Mouse (Mus musculus) testis, postnatal 10 days (tissue): Measurements from ENCODE around the gene Dyrk1a.
A peak's percentile ranks its signal among the peaks of the same experiment; 100 is the strongest.

Experiments
- DNase-seq: peaks from one replicate; pipeline ENCODE4 v3.0.0; 2021; ENCODE audit warnings: low spot score

Dyrk1a gene

DNA sequence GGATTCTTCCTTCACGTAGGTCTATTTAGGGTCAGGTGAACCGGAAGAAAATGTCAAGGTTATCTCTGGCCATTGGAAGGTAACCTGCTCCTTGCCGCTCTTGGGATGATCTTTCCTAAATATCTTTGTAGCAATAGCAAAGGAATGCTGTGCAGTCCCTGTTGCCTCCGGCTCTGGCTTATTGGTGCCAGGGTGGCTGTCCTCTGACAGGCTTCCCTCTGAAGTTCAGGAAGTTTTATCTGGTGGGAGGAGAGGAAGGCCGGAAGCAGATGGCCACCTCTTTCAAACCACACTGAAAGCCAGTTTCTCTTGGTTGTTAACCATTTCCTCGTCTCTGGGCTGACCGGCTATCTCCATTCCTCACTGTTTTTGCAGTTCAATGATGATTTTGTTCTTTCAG lies 10.5 kb upstream of the Dyrk1a start:
- DNase-seq, result no peak

DNA sequence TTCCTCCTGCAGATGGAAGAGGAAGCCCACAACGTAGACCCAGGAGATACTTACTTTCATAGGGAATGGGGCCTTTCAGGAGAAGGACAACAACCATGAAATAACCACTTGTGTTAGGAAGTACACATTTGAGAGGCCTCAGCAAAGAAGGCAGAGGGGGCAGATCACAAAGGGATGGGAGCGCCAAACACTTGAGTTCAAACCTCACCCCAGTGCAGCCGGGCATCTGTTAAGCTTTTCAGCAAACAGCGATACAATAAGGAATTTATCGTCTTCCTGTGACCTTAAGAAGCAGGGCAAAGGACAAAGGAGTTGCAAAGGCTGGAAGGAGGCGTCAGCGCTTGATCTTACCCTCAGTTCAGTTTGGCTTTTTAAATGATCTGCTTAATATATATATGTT lies 10.0 kb upstream of the Dyrk1a start:
- no peak for DNase-seq

DNA sequence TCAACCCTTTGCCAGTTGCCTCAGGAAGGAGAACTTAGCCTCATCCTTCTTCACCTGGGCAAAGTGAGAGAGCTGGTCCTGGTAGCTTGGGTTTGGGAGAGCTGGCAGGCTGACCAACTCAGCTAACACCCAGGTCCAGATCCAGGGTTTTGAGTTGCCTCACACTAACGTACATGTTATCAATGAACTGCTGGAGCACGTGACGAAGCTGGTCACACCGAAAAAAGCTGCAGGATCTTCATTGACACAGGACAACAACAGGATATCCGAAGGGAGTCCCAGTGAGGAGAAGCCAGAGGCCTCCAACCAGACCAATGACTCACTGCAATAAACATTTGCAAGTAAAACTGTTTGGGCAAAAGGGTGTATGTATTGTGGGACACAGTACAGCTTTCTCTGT lies 9.2 kb upstream of the Dyrk1a start:
- no peak for DNase-seq

DNA sequence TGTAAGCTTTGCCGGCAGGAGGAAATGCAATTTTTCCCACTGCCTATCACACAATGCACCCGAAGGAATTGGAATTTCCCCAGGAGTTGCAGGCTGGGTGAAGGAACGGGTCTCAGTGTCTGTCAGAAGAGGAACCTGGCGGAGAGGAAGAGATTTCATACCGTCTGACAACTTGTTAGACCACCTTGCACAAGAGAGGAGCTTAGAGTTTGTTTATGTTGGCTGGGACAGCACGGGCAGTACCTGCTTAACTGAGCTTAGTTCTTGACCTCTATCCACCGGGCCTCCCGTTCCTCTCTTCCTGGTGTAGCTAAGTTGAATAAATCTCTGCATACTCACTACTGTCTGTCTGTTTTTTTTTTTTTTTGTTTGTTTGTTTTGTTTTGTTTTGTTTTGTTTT lies 3.7 kb upstream of the Dyrk1a start:
- DNase-seq, result no peak

DNA sequence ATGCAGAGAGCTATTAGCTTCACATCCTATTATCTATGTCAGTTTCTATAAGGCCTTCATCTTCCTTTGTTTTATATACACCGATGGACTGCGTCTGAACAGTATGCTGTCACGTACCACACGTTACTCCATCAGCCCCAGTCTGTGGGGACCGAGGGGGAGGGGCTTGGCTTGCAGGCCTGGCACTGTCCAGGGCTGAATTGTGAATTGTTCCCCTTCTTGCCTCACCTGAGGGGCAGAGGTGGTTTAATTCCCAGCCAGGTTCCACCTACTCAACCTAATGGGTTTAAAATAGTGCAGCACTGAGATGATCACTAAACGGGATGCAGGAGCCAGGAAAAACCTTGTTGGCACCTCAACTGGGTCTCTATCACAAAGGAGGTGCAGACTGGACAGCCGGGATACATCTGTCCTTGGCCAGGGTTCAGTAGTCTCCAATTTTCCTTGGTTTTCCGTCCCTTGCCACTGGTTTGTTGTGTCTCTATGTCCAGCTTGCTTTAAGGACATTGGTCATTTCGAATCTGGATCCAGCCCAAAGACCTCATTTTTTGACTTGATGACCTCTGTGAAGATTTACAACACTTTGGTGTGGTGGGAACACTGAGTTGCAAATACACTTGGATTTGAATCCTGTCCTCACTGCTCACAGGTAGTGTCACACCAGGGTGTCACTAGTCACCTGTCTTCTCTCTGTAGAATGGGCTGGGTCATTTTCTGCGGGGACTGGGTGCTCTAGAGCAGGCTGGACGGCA lies 2.8 kb upstream of the Dyrk1a start:
- DNase-seq, result no peak

GRCm38 (mm10) chr16:94567751-94568150 lies 2.1 kb upstream of the Dyrk1a start:
- DNase-seq, result no peak

DNA sequence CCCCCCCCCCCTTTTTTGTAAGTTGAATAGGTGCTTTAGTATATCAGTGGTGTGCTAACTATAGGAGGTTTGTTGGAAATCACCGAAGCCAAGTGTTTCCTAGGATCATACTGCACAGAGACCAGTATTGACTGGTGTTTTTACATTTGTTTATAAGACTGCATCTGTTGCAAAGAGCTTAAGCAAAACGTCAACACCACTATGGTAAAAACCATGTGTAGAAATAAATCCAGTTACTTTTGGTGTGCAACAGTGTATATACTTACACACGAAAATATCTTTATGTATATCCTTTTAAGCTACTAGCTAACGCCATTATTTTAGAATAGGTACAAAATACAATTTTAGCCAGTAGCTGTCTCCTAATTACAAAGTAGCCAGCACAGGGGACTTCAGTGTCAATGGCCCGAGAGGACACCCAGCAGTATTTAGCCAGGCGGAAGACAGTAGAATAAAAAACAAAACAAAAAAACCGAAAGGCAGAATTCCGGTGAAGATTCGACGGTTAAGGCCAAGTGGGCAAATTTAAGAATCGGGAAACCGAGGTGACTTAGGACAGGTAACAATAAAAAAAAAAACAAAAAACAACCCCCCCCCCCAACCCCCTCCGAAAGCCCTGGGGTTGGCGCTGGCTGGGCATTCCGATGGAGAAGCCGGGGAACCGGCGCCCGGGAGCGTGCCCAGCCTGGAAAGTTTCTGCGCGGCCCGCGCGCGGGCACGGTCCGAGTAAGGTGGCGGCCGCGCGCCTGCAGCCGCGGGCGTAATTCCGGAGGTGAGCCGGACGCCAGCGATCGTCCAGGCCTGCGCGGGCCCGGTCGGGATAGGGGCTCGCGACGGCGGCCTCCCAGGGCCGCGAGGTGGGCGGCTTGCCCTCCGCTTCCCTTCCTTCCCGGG lies 1.2 kb upstream of the Dyrk1a start:
- no peak for DNase-seq

- peak; percentile 67 for DNase-seq
Observed at GRCm38 (mm10) chr16:94570361-94571041, 691 bp downstream of the Dyrk1a start.

DNA sequence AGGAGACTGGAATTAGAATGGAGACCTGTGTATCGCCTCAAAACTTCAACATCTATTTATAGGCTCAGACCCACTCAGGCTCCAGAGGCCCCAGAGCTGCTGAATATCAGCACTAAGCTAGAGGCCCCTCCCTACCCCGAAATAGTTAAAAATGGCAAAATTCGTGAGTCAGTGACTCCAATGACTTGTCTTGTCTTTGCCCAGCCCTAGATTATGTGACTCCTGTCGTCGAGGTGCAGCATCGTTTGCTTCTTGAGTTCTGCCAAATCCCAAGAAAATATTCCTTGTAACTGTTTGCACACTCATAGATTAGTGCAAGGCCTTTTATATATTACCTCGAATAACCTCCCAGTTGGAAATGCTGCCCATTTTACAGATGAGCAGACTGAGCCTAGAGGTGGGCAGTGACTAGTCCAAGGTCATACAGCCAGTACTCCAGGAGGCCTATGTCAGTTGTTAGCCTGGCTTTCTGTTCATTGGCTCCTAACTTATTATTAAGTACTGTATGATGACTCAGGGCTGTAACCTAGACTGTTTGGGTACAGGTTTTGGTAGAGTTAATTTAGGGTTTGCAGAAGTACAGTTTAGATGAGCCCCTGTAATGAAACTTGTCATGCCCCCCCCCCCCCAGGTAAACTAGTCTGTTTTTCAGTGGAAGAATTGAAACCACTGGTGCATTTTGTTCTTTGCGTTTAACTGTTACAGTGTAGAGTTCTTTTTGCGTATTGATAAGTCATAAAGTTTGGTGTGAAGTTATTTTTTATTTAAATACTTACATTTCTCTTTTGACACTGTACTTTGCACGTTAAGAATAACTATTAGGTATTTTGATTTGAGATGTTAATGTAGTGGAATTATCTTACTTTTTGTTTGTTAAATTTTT lies 1.5 kb downstream of the Dyrk1a start:
- no peak for DNase-seq

- DNase-seq, result no peak
Observed at GRCm38 (mm10) chr16:94572422-94572821, 2.6 kb downstream of the Dyrk1a start.

GRCm38 (mm10) chr16:94574025-94574717 lies 4.4 kb downstream of the Dyrk1a start:
- DNase-seq, result no peak

GRCm38 (mm10) chr16:94574718-94575094 lies 4.9 kb downstream of the Dyrk1a start:
- no peak for DNase-seq

GRCm38 (mm10) chr16:94575757-94576156 lies 5.9 kb downstream of the Dyrk1a start:
- no peak for DNase-seq

DNA sequence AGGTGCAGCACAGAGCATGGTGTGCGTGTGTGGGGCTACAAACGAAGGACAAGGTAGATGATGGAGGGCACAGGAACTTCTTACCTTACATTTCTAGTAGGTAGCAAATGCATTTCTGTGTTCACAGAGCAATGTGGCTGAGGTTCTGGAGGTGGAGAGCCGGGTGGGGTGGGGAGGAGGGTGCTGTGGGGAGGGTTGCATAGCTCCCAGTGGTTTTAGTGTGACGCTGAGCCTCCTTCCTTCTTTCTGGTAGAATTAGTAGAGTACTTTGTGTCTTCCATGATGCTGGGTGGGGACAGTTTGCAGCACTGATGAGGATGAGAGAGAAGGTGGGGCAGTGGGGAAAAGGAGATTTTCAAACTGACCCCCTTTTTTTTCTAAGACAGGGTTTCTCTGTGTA lies 9.5 kb downstream of the Dyrk1a start:
- DNase-seq, result no peak

DNA sequence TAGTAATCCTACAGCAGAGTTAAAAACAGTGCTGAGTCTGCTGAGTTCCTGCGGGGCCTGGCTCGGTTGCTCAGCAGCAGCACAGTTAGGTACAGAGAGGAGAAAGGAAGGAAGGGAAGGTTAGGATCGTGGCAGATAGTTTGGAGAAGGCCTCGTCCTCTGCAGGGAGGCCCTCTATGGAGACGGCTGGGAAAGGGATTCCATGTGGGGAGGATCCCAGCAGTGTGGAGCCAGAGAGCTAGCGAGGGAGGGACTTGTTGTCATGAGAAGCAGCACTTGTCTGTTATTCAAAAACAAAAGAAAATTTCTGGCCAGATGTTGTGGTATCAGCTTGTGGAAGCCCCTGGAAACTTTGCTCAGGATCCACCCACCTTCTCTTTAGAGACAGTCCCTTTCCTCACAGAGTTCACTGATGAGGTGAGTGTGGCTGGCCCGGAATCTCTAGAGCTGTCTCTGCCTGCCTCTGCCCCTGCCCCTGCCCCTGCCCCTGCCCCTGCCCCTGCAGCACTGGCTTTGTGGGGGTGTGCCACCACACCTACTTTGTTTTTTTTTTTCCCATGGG lies 11.1 kb downstream of the Dyrk1a start:
- DNase-seq, result no peak

DNA sequence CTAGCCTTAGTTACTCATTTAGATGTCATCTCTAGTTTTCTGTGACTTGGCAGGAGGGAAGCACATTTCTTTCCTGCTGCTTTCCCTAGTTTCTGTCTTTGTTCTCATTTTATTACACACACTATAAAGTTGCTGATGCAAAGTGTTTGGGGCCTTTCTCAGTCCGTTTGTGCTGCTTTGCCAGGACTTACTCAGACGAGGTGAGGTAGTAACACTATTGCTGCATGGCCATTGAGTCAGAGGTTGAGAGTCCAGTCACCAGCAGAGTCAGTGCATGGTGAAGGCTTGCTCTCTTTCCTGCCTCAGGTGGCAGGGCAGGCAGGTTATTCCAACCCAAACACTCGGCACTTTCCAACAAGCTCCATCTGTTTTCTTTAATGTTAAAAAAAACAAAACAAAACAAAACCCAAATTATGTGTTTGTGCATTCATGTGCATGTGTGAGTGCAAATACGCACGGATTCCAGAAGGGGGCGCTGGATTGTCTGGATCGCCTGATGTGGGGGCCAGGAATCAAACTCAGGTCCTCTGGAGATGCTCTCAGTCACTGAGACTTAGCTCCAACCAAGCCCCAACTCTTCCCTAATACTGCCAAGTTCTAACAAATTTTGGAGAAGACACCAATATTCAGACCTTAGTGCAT lies 16.7 kb downstream of the Dyrk1a start:
- no peak for DNase-seq

GRCm38 (mm10) chr16:94587461-94587860 lies 17.7 kb downstream of the Dyrk1a start:
- DNase-seq, result no peak

GRCm38 (mm10) chr16:94588171-94588570 lies 18.4 kb downstream of the Dyrk1a start:
- no peak for DNase-seq

GRCm38 (mm10) chr16:94588974-94589373 lies 19.2 kb downstream of the Dyrk1a start:
- DNase-seq, result no peak

GRCm38 (mm10) chr16:94589648-94590047 lies 19.8 kb downstream of the Dyrk1a start:
- no peak for DNase-seq
